Mouse (Mus musculus) right cerebral cortex, adult 2 months (tissue): ENCODE measurements around the gene Pcp2.
"Not testable (repeated sequence)": the region's sequence is repeated elsewhere in the genome, so short reads cannot be mapped to it uniquely, and the experiment has no call there.

Experiments
- DNase-seq, 2 experiments: peaks; one replicate each; pipeline ENCODE4 v3.0.0; 2021 to 2022; ENCODE audit warnings: low spot score in 2 of 2

Gene Pcp2

DNA sequence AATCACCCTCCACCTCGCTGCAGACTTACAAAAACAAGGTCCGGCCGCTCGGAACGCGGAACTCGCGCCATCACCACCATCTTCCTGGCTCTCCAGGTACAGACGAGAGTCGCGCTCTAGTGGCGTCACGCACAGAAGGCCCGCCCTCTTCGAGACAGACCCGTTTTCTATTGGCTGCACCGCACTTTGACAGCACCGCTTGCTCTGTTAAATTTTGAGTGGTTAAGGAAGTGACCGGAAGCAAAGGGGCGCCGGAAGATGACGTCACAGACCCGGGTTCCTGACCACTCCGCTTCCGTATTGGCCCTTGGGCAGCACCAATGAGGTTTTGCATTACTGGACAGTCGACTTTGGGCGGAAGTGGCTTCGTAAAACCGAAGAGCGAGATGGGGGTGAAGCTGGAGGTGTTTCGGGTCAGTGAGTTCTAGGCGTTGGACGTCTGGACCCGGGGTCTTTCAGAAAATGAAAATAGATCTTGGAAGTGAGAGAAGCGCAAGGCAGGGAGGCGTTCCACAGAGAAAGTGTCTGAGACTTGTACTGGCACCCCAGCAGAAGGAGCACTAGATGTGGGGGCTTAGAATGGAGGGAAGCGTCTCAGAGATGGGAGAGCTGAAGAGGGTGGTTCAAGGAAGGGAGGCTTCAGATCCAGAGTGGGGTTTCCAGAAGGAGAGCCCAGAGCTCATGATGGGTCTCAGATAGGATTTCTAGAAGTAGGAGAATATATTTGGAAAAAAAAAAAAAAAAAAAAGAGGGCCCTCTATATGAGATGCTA is 4.0 kb downstream of the Pcp2 start, which contains the start of the genes Xab2 and Pet100:
Gene Xab2, minus strand, starts transcription at position 118 of the 772 bp plus-strand sequence.
Gene Pet100, plus strand, starts transcription at position 350 of the 772 bp plus-strand sequence.
- DNase-seq: peak; percentile 99 to 100

DNA sequence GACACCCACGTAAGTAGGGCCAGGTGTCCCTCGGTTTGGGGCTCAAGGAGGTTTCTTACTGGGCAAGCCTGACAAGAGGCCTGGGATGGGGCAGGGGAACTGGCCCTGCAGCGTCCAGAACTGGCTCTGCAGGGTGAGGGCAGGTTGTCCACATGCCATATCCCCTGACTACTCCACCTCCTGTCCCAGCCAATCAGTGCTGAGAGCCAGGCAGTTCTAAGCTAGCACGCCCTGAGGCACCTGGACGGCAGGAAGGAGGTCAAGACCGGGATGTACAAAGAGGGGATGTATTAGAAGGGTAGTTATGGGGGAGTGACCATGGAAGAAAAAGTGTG is 15.6 kb downstream of the Pcp2 start:
- DNase-seq: no peak

DNA sequence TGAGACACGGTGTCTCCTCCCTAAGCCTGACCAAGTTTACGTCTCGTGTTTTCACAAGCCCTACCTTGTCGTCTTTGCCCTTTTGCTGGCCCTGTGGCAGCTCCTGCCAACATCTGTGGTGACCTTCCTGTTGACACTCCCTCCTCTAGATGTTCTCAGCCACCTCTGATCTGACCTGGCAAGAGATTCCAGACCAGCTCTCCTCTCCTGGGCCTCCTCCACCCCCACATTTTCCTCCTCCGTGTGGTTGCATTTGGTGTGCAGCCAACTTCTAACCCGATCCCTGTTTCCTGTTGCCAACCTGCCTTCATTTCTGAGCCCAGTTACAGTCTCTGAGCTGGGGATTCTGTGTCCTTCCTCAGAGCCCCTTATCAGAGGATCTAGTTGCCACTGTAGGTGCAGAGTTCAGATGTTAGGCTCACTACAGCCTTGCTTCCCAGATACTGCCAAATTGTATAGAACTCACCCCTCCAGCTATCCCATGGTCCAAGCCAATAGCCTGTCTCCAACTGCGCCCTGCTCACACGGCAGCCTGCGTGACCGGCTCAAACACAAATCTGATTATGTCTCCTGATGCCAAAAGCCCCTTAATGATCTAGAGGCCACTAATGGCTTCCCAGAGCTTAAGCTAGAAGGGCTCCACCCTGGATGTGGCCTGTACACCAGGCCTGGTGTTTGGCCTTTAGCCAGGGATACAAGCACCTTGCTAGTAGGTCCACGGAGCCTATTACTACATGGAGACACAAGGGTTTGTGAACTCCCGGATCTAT is 16.1 kb downstream of the Pcp2 start:
- DNase-seq: no peak

DNA sequence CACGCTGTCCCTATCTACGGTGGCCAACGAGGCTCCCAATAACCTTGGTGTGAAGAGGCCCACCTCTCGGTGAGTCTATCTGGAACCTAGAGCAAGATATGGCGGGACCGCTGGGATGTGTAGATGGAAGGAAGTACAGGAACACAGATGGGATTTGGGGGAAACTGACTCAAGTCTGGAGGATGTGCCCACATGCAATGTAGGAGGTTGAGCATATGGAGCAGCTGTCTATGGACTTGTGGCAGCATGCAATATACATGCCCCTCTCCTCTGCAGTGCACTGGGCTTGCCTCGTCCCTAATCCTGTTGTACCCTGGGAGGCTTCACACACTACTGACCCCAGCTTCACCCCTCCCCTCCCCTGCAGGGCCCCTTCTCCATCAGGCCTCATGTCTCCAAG is 17.5 kb downstream of the Pcp2 start:
- DNase-seq: peak in 1 of 2 experiments; percentile 47

DNA sequence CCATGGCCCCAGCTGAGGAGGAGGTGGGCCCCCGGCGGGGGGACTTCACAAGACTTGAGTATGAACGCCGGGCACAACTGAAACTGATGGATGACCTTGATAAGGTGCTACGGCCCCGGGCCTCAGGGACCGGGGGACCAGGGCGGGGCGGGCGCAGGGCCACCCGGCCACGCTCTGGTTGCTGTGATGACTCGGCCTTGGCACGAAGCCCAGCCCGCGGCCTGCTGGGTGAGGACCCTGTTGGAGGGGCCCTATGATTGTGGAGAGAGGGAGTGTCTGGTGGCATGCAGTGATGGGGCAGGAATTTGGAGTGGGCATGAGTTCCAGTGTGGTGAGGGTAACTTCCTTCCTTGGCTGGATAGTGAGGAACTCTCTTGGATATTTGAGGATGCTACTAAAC is 18.8 kb downstream of the Pcp2 start:
- DNase-seq: no peak

DNA sequence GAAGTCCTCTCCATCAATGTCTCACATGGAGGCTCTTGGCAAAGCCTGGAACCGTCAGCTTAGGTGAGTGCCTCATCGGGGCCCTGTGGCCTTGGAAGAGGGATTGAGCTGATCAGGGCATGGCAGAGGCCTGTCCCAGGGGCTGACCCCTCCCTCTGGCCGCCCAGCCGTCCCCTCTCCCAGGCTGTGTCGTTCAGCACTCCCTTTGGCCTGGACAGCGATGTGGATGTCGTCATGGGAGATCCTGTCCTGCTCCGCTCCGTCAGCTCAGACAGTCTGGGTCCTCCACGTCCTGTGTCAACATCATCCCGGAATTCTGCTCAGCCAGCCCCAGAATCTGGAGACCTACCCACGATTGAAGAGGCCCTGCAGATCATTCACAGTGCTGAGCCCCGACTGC is 21.9 kb downstream of the Pcp2 start:
- DNase-seq: no peak

DNA sequence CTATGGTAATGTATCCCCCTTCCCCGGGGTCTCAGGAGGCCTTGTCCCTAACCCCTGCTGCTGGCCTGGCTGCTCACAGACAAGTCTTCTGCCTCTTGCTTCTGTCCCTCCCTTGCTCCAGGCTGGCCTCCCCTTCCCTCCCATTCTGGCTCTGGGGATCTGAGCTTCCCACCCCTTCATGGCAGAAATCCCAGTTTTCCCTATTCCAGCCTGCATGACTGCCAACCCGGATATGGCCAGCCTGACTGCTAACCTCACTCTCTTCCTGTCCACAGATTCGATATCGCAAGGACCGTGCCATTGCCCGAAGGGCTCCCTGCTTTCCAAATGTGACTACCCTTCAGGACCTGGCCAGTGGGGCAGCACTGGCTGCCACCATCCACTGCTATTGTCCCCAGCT is 24.9 kb downstream of the Pcp2 start:
- DNase-seq: no peak

DNA sequence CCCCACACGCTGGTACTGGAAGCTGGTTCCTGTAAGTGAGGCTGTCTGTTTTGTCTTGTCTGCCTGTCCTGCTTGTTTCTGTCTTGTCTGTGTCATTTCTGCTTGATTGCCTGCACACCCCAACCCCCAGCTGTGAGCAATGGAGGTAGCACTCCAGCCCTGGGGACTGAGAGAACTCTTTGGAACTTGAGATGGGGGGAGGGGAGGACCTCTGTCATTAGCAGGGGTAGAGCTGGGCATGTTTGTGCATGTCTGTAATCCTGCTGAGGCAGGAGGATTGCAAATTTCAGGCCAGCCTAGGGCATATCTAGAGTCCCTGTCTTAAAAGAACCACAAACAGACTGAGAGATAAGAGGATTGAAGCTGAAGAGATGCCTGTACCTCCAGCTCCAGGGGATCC is 26.1 kb downstream of the Pcp2 start:
- no peak for DNase-seq

DNA sequence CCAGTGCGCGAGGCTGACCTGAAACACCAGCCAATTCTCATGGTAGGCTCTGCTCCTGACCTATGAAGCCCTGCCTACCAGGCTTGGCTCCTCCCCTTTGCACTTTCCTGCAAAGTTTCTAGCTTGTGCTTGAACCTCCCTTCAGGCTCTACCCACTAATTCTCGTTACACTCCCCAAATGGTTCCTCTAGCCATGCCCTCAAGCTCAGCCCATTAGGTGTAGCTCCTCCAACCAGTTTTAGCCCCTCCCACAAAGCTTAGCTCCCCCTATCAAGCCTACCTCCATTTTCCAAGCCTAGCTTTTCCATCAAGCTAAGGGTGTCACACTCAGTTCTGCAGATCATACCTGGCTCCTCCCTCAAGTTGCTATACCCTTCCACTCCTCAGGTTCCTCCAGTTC is 27.3 kb downstream of the Pcp2 start:
- no peak for DNase-seq

DNA sequence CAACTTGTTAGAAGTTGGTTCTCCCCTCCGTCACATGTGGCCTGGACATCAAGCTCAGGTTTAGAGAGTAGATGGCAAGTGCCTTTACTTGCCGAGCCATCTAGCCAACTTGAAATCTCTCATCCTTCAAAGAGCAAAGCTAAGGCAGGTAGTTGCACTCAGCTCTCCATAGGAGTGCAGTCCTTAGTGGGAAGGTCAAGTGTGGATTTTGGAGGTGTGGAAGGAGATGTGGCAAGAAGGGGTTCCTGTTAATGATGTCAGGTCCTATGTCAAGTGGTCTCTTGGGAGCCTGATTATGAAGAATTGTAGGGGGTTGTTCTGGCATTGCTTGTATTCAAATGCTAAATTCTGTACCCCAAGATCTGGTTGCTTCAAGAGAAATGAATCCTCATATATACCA is 30.9 kb downstream of the Pcp2 start:
- DNase-seq: no peak

DNA sequence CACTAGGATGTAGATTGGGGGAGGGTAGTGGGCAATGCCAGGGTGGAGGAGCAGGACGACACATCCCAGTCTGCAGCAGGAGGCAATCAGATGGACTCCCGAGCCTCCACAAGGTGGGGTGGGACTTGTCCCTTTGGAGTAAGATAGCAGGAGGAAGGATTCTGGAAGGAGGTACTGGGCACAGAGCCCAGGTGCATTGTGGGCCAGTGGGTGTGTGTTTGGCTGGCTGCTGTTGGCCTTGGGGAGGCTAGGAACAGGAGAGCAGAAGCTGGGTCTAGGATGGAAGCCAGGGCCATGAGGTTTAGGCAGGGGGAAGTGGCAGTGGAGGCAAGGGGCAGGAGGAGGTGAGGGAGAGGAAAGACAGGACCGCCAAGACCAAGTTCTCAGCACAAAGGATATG is 31.9 kb downstream of the Pcp2 start:
- no peak for DNase-seq

DNA sequence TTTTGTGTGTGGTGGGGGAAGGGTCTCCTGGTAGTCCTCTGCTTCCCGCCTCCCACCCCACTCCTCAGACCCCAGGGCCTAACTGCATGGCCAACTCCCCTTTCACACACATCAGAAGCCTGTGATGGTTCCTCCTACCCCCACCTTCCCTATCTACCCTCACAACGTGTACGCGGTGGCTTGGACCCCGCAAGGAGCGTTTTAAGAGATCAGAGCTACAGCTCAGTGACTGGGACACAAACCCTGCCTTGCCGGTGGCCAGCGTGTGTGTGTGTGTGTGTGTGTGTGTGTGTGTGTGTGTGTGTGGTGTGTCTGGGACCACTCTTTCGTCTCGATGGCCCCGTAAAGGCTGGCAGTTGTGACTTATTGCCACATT is 37.1 kb downstream of the Pcp2 start:
- peak in 1 of 2 experiments; percentile 39 for DNase-seq

DNA sequence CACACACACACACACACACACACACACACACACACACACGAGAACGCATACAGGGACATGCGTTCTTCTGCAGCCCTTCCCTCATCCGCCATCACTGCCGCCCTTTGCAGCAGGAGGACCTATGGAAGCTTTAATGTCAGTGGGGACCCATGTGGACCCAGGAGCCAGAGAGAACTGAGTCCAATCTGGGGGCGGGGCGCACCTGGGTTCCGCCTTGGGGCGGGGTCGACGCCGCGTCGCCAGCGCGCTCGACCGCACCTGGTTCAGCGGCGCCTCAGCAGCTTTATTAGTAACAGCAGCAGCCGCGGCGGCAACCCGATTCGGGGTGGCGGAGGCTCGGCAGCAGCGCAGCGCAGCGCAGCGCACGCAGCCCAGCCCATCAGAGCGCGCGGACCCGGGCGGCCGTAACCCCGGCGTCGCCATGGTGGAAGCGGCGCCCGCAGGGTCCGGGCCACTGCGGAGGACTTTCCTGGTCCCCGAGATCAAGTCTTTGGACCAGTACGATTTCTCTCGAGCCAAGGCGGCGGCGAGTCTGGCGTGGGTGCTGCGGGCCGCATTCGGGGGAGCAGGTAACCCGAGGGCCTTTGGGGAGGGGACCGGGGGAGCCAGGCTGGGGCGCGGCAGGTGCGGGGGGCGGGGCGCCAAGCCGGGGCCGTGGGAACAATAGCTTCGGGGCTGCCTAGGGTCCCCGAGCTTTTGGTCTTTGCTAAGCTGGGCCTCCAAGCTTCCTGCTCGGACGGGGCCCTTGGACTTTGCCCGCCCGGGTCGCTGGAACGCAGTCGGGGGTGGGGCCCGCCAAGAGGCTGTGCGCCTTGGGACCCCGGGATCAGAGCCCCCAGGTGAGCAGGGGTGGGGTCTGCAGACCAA is 37.7 kb downstream of the Pcp2 start:
- DNase-seq: peak; percentile 72 to 78

DNA sequence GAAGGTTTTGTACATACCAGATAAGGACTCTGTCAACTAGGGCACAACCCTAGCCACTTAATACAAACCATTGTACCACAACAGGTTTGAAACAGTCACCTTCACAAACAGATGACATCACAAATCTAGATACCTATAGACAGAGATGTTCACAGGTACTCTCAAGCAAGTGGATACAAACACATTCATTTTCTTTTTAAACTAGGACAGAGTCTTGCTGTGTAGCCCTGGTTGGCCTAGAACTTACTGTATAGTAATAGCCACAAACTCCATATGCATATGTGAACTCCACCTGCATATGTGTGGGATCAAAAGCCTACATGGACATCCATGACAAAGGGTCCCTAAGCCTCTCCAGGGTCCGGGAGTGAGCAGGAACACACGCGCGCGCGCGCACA is 38.4 kb downstream of the Pcp2 start, which contains the start of gene Camsap3:
Gene Camsap3, plus strand, starts transcription at position 301 of the 398 bp plus-strand sequence.
- DNase-seq: no peak

DNA sequence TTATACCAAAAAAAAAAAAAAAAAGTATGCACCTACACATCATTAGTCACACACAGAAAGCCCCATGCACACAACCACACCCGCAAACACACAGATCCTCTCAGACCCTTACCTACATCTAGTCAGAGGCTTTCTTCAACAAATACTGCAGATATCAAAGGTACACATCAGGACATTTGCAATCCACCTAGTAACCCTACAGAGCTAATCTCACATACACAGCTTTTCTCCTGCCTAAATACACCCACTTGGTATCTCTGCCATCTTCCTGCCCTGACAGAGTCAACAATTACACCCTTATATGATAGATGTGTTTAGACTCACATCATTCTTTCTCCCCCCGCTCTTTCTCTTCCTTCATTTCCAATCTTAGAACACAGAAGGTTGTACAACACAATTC is 38.9 kb downstream of the Pcp2 start:
- DNase-seq: no peak

DNA sequence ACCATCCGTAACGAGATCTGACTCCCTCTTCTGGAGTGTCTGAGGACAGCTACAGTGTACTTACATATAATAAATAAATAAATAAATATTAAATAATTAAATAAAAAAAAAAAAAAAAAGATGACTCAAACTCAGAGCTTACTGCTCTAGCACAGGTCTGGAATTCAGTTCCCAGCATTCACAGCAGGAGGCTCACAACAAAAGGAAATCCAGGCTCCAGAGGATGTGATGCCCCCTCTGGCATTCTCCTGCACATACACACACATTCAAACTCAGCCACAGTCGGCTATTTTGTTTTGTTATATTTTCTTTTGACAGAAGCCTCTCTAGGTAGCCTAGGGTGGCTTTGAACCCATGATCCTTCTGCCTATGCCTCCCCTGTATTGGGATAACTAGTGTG is 43.4 kb downstream of the Pcp2 start:
- DNase-seq: not testable (repeated sequence)

DNA sequence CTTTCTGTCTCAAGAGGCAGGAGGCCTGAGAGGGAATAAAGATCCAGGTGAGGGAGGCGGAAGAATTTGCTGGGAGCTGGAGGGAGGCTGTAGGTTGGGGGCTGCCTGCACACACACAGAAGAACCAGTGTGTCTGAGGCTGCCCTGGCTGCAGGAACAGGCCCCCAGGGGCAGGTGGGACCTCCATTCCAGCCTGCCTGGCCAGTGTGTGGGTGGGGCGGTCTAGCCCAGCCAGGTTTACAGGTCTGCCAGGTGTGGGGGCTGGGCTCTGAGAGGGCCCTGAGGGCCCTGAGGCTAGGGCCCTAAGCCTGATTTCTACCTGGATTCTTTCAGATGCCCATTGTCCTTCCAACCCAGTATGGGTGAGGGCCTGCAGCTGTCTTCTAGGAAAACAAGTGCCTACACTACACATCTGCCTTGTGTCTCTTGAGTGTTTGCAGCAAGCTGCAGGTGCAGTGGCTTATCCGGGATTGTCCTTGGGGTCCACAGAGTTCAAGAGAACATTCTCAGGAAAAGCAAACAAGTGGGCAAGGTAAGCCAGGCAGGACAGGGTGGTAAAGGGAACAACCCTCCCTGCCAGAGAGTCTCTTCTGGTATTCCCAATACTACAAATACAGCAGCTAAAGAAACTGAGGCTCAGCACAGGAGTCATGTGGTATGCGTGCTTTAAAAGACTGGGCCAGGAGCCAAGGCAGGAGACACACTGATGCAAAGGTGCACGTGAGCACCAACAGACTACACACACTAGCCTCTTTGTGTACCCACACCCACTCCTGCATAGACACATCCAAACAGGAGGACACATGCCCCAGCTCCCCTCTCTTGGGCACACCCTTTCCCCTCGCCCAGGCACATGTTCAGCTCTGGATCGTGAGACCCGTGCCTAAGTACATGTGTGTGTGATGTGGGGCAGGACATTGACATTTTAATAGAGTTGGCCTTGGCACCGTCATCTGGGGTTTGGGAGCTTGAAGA is 45.7 kb downstream of the Pcp2 start:
- DNase-seq: no peak

DNA sequence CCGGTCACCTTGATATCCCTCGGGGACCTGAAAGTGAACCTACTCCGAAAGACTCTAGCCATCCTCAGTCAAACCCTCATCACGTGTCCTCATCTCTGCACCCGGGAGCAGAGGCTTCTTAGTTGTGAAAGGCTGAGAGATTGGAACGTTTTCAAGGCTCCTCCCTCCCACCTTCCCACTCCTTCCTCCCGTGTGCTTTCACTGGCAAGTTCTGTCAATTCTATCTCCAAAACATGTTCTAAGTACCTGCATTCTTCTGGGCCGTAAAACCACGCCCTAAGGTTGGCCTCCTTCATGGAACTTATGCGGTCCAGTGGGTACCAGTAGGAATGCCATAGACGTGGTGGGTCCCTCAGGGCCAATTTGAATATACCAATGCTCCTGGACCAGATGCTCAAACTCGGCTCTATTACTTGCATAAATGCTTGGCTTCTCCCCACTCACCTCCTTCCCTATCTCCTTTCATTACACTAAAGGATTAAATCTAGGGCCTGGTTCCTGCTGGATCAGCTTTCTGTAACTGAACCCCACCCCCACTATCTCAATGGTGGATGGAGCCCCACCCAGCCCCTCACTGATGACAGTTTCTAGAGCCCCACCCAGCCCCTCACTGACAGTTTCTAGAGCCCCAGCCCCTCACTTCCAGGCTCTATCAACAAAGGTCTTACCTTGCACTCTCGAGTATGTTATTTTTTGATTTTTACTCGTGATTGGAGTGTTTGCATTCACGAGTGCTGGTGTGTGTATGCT is 49.0 kb downstream of the Pcp2 start:
- DNase-seq: no peak

DNA sequence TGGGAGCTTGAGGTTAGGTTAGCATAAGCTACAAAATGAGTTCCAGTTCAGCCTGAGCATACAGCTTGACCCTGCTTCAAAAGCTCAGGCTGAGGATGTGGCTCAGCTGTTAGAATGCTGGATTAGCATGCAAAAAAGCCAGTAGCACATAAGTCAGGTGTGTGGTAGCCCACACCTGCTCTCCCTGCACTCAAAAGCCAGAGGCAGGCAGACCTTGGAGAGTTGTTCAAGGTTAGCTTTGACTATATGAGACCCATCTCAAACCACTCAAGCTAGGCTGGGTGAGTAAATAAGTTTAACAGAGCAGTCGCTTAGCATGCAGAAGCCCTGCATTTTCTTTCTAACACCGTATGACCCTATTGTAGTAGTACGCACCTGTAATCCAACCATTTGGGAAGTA is 50.8 kb downstream of the Pcp2 start:
- DNase-seq: no peak
